Mouse (Mus musculus) megakaryocyte, embryonic 14.5 days (primary cell): ENCODE data around the gene Rps6kc1.

Source experiments
- FLI1 ChIP-seq: IDR thresholded peaks from 2 replicates; pipeline ENCODE4 v1.6.1; 2012; ENCODE audit warnings: low read length, inconsistent platforms, mixed read lengths
- GATA1 ChIP-seq: IDR thresholded peaks from 3 replicates; pipeline ENCODE4 v1.6.1; 2012; ENCODE audit warnings: mixed read lengths, low read length, inconsistent platforms, borderline replicate concordance

GRCm38 (mm10) chr1:190886014-190886413, 25.6 kb downstream of the Rps6kc1 start:
- TF ChIP-seq GATA1 = no peak
- no peak for TF ChIP-seq FLI1
